Mouse (Mus musculus): Measurements from ENCODE around the gene Ccdc63. TPM values are rescaled to one million over a fixed set of nuclear protein-coding genes. Genes with fewer than 3 reads are reported as not detected.

Ccdc63 gene
- polyA plus RNA-seq, 1 experiment = 0.23 TPM

DNA sequence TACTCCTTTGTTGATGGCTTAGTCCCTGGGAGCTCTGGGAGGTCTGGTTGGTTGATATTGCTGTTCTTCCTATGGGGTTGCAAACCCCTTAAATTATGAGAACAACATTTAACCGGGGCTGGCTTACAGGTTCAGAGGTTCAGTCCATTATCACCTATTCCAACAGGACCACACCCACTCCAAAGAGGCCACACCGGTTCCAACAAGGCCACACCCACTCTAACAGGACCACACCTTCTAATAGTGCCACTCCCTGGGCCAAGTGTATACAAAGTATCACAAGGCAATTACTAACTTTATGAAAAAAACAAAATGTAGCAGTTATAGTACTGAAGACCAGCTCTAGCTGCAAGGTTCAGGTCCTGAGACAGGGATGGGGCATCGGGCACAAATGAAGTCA is 56.2 kb downstream of the Ccdc63 start:
- no peaks in the 10 kb centered on the region for H3K4me1 ChIP-seq (replicated peaks; ENCODE audit: control insufficient read depth, insufficient read depth, low read length)
- 81% methylated on average over 3 of the region's 3 CpGs for WGBS

DNA sequence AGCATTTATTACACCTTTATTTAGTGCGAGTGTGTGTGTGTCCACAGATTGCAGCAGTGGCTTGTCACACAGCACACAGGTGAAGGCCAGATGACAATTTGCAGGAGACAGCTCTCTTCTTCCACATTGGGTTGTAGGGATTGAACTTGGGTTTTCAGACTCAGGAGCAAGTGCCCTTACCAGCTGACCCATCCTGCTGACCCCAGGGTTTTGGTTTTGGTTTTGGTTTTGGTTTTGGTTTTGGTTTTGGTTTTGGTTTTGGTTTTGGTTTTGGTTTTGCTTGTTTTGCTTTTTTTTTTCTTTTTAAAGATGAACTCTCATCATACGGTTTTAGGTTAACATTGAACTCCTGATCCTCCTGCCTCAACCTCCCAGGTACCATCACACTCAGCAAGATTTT is 57.3 kb downstream of the Ccdc63 start:
- TF ChIP-seq CTCF (IDR thresholded peaks at IDR 0.05; ENCODE audit: borderline replicate concordance, control insufficient read depth, extremely low read depth, insufficient read depth, low read length, poor library complexity) (no peak), POLR2A (IDR thresholded peaks at IDR 0.05; ENCODE audit: control insufficient read depth, extremely low read depth, insufficient read depth, low read length, poor library complexity) (no peak)
- H3K27ac ChIP-seq (ENCODE audit: control insufficient read depth, insufficient read depth, low read length) = no peak overlapping the region
- DNase-seq = no peak
- no peaks in the 10 kb centered on the region for H3K4me1 ChIP-seq (replicated peaks; ENCODE audit: control insufficient read depth, insufficient read depth, low read length)
- no peak overlapping the region for H3K4me3 ChIP-seq (ENCODE audit: control insufficient read depth, insufficient read depth, low read length)
- H3K36me3 ChIP-seq (ENCODE audit: control insufficient read depth, insufficient read depth, low read length) = no peaks in the 10 kb centered on the region
- H3K27me3 ChIP-seq (ENCODE audit: control insufficient read depth, insufficient read depth, low read length) = no peaks in the 10 kb centered on the region
- 66% methylated on average over 2 of the region's 2 CpGs for WGBS

More for the DNA sequence above, 56.2 kb downstream of the Ccdc63 start:
- no peak for DNase-seq
- TF ChIP-seq CTCF (IDR thresholded peaks at IDR 0.05; ENCODE audit: borderline replicate concordance, control insufficient read depth, extremely low read depth, insufficient read depth, low read length, poor library complexity) (no peak), POLR2A (IDR thresholded peaks at IDR 0.05; ENCODE audit: control insufficient read depth, extremely low read depth, insufficient read depth, low read length, poor library complexity) (no peak)
- Histone ChIP-seq H3K4me3 (ENCODE audit: control insufficient read depth, insufficient read depth, low read length) (no peak overlapping the region), H3K27me3 (ENCODE audit: control insufficient read depth, insufficient read depth, low read length) (no peaks in the 10 kb centered on the region), H3K27ac (ENCODE audit: control insufficient read depth, insufficient read depth, low read length) (no peak overlapping the region), H3K36me3 (ENCODE audit: control insufficient read depth, insufficient read depth, low read length) (no peaks in the 10 kb centered on the region)

- 92% methylated on average over 13 of the region's 13 CpGs for WGBS
- DNase-seq = no peak
Observed at GRCm38 (mm10) chr5:122081471-122081870, 59.2 kb downstream of the Ccdc63 start.

DNA sequence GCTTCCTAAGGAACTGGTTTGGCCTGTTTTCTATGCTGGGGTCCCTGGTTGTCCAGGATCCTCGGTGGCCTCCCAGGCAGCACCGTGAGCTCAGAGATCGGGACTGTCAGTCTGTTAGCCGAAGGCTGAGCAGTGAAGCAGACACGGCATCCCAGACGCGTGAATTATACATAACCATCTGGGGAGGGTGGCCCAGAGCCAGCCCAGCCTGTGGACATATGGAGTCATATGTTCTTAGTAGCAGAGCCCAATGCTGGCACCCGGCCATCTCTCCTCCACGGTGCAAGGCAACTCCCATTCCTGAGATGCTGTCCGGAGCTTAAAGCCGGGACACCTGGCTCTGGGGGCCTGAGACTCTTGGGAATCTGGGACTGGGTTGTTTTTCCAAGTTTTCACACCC is 59.7 kb downstream of the Ccdc63 start:
- TF ChIP-seq CTCF (IDR thresholded peaks at IDR 0.05; ENCODE audit: borderline replicate concordance, control insufficient read depth, extremely low read depth, insufficient read depth, low read length, poor library complexity) (no peak), POLR2A (IDR thresholded peaks at IDR 0.05; ENCODE audit: control insufficient read depth, extremely low read depth, insufficient read depth, low read length, poor library complexity) (no peak)
- H3K4me3 ChIP-seq (ENCODE audit: control insufficient read depth, insufficient read depth, low read length) = no peak overlapping the region
- H3K27me3 ChIP-seq (ENCODE audit: control insufficient read depth, insufficient read depth, low read length) = no peaks in the 10 kb centered on the region
- H3K4me1 ChIP-seq (replicated peaks; ENCODE audit: control insufficient read depth, insufficient read depth, low read length) = no peaks in the 10 kb centered on the region
- H3K36me3 ChIP-seq (ENCODE audit: control insufficient read depth, insufficient read depth, low read length) = no peaks in the 10 kb centered on the region
- no peak for DNase-seq
- 94% methylated on average over 11 of the region's 11 CpGs for WGBS
- no peak overlapping the region for H3K27ac ChIP-seq (ENCODE audit: control insufficient read depth, insufficient read depth, low read length)

More at GRCm38 (mm10) chr5:122081471-122081870, 59.2 kb downstream of the Ccdc63 start:
- H3K36me3 ChIP-seq (ENCODE audit: control insufficient read depth, insufficient read depth, low read length) = no peaks in the 10 kb centered on the region
- H3K4me1 ChIP-seq (replicated peaks; ENCODE audit: control insufficient read depth, insufficient read depth, low read length) = no peaks in the 10 kb centered on the region
- H3K4me3 ChIP-seq (ENCODE audit: control insufficient read depth, insufficient read depth, low read length) = no peak overlapping the region
- TF ChIP-seq POLR2A (IDR thresholded peaks at IDR 0.05; ENCODE audit: control insufficient read depth, extremely low read depth, insufficient read depth, low read length, poor library complexity) (no peak), CTCF (IDR thresholded peaks at IDR 0.05; ENCODE audit: borderline replicate concordance, control insufficient read depth, extremely low read depth, insufficient read depth, low read length, poor library complexity) (no peak)
- H3K27me3 ChIP-seq (ENCODE audit: control insufficient read depth, insufficient read depth, low read length) = no peaks in the 10 kb centered on the region
- no peak overlapping the region for H3K27ac ChIP-seq (ENCODE audit: control insufficient read depth, insufficient read depth, low read length)

DNA sequence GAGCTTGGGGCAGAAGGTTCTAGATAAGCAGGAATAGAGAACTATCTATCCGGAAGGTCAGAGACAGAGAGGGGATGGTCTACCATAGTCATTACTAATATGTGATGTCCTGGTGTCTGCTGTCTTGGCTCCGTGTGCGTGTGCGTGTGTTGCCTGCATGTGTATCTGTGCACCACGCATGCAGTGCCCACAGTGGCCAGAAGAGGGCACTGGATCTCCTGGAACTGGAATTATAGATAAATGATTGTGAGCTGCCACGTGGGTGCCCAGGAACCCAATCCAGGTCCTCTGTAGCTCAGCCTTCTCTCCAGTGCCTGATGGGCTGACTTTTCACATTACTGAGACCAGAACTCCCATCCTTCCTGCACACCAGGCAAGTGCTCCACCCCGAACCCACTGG is 60.8 kb downstream of the Ccdc63 start:
- no peaks in the 10 kb centered on the region for H3K36me3 ChIP-seq (ENCODE audit: control insufficient read depth, insufficient read depth, low read length)
- H3K4me3 ChIP-seq (ENCODE audit: control insufficient read depth, insufficient read depth, low read length) = no peak overlapping the region
- H3K4me1 ChIP-seq (replicated peaks; ENCODE audit: control insufficient read depth, insufficient read depth, low read length) = no peaks in the 10 kb centered on the region
- TF ChIP-seq CTCF (IDR thresholded peaks at IDR 0.05; ENCODE audit: borderline replicate concordance, control insufficient read depth, extremely low read depth, insufficient read depth, low read length, poor library complexity) = peak; percentile 29; the same call in 1 of the 2 replicates
- no peak for TF ChIP-seq POLR2A (IDR thresholded peaks at IDR 0.05; ENCODE audit: control insufficient read depth, extremely low read depth, insufficient read depth, low read length, poor library complexity)
- 84% methylated on average over 7 of the region's 7 CpGs for WGBS
- no peak for DNase-seq
- H3K27me3 ChIP-seq (ENCODE audit: control insufficient read depth, insufficient read depth, low read length) = no peaks in the 10 kb centered on the region
- no peak overlapping the region for H3K27ac ChIP-seq (ENCODE audit: control insufficient read depth, insufficient read depth, low read length)

DNA sequence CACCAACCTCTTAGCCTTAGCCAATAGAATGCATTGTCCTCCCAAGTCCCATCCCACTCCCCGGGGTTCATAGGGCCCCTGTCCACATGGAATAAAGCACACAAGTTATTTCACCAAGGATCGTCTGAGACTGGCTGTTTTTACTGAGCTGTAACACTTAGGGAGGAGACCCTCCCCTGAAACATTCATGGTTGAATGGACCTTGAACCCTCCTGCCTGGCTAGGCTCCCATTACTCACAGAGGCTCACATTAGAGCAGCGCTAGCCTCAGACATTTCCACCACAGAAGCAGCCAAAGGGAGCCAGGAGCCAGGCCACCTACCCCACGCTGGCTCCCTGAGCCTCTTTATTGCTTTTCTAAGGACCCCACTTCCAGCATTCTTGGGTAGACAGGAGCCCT is 63.4 kb downstream of the Ccdc63 start:
- DNase-seq = no peak
- Histone ChIP-seq H3K36me3 (ENCODE audit: control insufficient read depth, insufficient read depth, low read length) (no peaks in the 10 kb centered on the region), H3K4me1 (replicated peaks; ENCODE audit: control insufficient read depth, insufficient read depth, low read length) (no peaks in the 10 kb centered on the region), H3K4me3 (ENCODE audit: control insufficient read depth, insufficient read depth, low read length) (no peak overlapping the region), H3K27ac (ENCODE audit: control insufficient read depth, insufficient read depth, low read length) (no peak overlapping the region), H3K27me3 (ENCODE audit: control insufficient read depth, insufficient read depth, low read length) (no peaks in the 10 kb centered on the region)
- 85% methylated on average over 4 of the region's 4 CpGs for WGBS
- TF ChIP-seq POLR2A (IDR thresholded peaks at IDR 0.05; ENCODE audit: control insufficient read depth, extremely low read depth, insufficient read depth, low read length, poor library complexity) = no peak
- no peak for TF ChIP-seq CTCF (IDR thresholded peaks at IDR 0.05; ENCODE audit: borderline replicate concordance, control insufficient read depth, extremely low read depth, insufficient read depth, low read length, poor library complexity)

GRCm38 (mm10) chr5:122075736-122076135 is 64.9 kb downstream of the Ccdc63 start:
- H3K36me3 ChIP-seq (ENCODE audit: control insufficient read depth, insufficient read depth, low read length) = no peaks in the 10 kb centered on the region
- WGBS = 56% methylated on average over 3 of the region's 3 CpGs
- no peaks in the 10 kb centered on the region for H3K4me1 ChIP-seq (replicated peaks; ENCODE audit: control insufficient read depth, insufficient read depth, low read length)
- no peak overlapping the region for H3K4me3 ChIP-seq (ENCODE audit: control insufficient read depth, insufficient read depth, low read length)
- DNase-seq = no peak
- H3K27ac ChIP-seq (ENCODE audit: control insufficient read depth, insufficient read depth, low read length) = no peak overlapping the region
- no peak for TF ChIP-seq POLR2A (IDR thresholded peaks at IDR 0.05; ENCODE audit: control insufficient read depth, extremely low read depth, insufficient read depth, low read length, poor library complexity)
- no peak for TF ChIP-seq CTCF (IDR thresholded peaks at IDR 0.05; ENCODE audit: borderline replicate concordance, control insufficient read depth, extremely low read depth, insufficient read depth, low read length, poor library complexity)
- no peaks in the 10 kb centered on the region for H3K27me3 ChIP-seq (ENCODE audit: control insufficient read depth, insufficient read depth, low read length)

Data from thymus, adult 2 months (tissue).